Mouse (Mus musculus) forebrain, embryonic 15.5 days (tissue): ENCODE data around the gene Hoxb7. TPM values are rescaled to one million over a fixed set of nuclear protein-coding genes. Genes with fewer than 3 reads are reported as not detected.

Experiments used
- microRNA counts: library from miRNA; unstranded; fragments of <30 nt; microRNA quantifications from one replicate; lab custom pipeline; 2016
- microRNA-seq: library from miRNA; unstranded; fragments of <30 nt; microRNA quantifications from one replicate; pipeline ENCODE4, GENCODE M21; 2016
- polyA plus RNA-seq: library from polyadenylated mRNA; unstranded; fragments of >200 nt; fragmentation: Nextera tagmentation; extraction: Ambion mirVana; gene quantifications from 2 replicates; pipeline ENCODE4 v1.2.1, GENCODE M21; 2015

Hoxb7 gene
- polyA plus RNA-seq, 1 experiment from 2014 or later = not detected

MicroRNAs within 50 kb of the gene (microRNA counts, 519-probe panel; counts per million panel counts)
- microRNA mmu-miR-10a (lab: Ali Mortazavi, UCI) (2,412 counts per million, percentile 49 among the panel's probes with 10 or more counts), microRNA mmu-miR-196a (lab: Ali Mortazavi, UCI) (not detected)

Small RNA genes lying within 50 kb of the gene (microRNA-seq; reads per million reads assigned to microRNA genes)
- 255 reads per million, percentile 66 among the genes with 10 or more reads in this experiment for gene Mir10a
- not detected for gene Mir196a-1

Other genes with a start within 250 kb of the Hoxb7 start
- 35.1 and 37.2 TPM in 2 replicates for gene Ube2z, start 221.2 kb upstream of the Hoxb7 start, polyA plus RNA-seq
- 409 and 467 TPM in 2 replicates for gene Atp5g1, start 211.0 kb upstream of the Hoxb7 start, polyA plus RNA-seq
- not detected in 2 replicates for gene Calcoco2, start 174.7 kb upstream of the Hoxb7 start, polyA plus RNA-seq
- 0.18 and 0.25 TPM in 2 replicates for gene Ttll6, start 152.8 kb upstream of the Hoxb7 start, polyA plus RNA-seq
- gene Hoxb13, start 92.3 kb upstream of the Hoxb7 start, polyA plus RNA-seq = not detected in 2 replicates
- not detected in 2 replicates for gene Hoxb9, start 15.2 kb upstream of the Hoxb7 start, polyA plus RNA-seq
- not detected in 2 replicates for gene Hoxb8, start 4.7 kb upstream of the Hoxb7 start, polyA plus RNA-seq
- gene Hoxb6, start 5.9 kb downstream of the Hoxb7 start, polyA plus RNA-seq = not detected in 2 replicates
- not detected in 2 replicates for gene Hoxb5, start 16.7 kb downstream of the Hoxb7 start, polyA plus RNA-seq
- gene Hoxb4, start 31.6 kb downstream of the Hoxb7 start, polyA plus RNA-seq = not detected in 2 replicates
- not detected in 2 replicates for gene Hoxb3, start 36.7 kb downstream of the Hoxb7 start, polyA plus RNA-seq
- not detected in 2 replicates for gene Hoxb2, start 63.9 kb downstream of the Hoxb7 start, polyA plus RNA-seq
- not detected in 2 replicates for gene Hoxb1, start 79.1 kb downstream of the Hoxb7 start, polyA plus RNA-seq
- gene Skap1, start 178.0 kb downstream of the Hoxb7 start, polyA plus RNA-seq = 2.7 and 2.8 TPM in 2 replicates